Mouse (Mus musculus) embryonic fibroblast, embryonic 13.5 days (primary cell): ENCODE measurements at regions not wholly inside any gene's neighbourhood (a gene's known extent, or its start where the extent isn't known, plus 50 kb on each side); places are given as distances from the start of the nearest gene placed in this dataset.

ENCODE experiments used
- H3K27ac ChIP-seq: 2 replicates; pipeline ENCODE4 v1.5.1; 2012; ENCODE audit warnings: low read length, control low read depth, inconsistent platforms; ENCODE audit not compliant: insufficient read depth
- H3K4me1 ChIP-seq: 2 replicates; pipeline ENCODE4 v1.6.1; 2011; ENCODE audit warnings: low read length; ENCODE audit not compliant: control insufficient read depth, insufficient read depth
- H3K4me3 ChIP-seq: 2 replicates; pipeline ENCODE4 v1.5.1; 2011; ENCODE audit warnings: mild to moderate bottlenecking, control low read depth, low read length; ENCODE audit not compliant: insufficient read depth
- CTCF ChIP-seq: IDR thresholded peaks from 2 replicates; pipeline ENCODE4 v1.5.1; 2011; ENCODE audit warnings: mild to moderate bottlenecking, control low read depth, low read length, moderate library complexity, borderline replicate concordance; ENCODE audit not compliant: insufficient read depth
- POLR2A ChIP-seq: IDR thresholded peaks from 2 replicates; pipeline ENCODE4 v1.6.1; 2011; ENCODE audit warnings: low read depth, mild to moderate bottlenecking, control low read depth, low read length, moderate library complexity

GRCm38 (mm10) chr2:162796528-162796927 is 134.8 kb upstream of the Srsf6 start:
- H3K4me1 ChIP-seq: no peaks in the 10 kb centered on the region
- no peak overlapping the region for H3K27ac ChIP-seq
- TF ChIP-seq POLR2A: no peak
- TF ChIP-seq CTCF: no peak
- no peak overlapping the region for H3K4me3 ChIP-seq

DNA sequence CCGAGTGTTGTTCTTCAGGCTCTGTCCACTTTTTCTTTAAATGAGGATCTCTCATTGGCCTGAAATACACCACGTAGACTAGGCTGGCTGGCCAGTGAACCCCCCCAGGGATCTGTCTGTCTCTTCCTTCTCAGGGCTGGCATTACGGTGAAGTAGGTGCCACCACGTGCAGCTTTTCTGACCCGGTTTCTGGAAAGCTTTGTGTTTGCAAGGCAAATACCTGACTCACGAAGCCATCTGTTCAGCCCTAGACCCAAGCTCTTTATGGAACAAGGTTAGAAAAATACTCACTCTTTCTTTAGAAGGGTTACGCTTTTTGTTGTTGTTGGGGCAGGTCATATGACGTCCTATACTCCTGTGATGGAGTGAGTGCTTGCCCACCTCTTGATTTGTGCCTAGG is 133.3 kb upstream of the Ptprt start:
- H3K4me3 ChIP-seq: no peak overlapping the region
- no peak overlapping the region for H3K27ac ChIP-seq
- no peaks in the 10 kb centered on the region for H3K4me1 ChIP-seq
- no peak for TF ChIP-seq POLR2A
- no peak for TF ChIP-seq CTCF

DNA sequence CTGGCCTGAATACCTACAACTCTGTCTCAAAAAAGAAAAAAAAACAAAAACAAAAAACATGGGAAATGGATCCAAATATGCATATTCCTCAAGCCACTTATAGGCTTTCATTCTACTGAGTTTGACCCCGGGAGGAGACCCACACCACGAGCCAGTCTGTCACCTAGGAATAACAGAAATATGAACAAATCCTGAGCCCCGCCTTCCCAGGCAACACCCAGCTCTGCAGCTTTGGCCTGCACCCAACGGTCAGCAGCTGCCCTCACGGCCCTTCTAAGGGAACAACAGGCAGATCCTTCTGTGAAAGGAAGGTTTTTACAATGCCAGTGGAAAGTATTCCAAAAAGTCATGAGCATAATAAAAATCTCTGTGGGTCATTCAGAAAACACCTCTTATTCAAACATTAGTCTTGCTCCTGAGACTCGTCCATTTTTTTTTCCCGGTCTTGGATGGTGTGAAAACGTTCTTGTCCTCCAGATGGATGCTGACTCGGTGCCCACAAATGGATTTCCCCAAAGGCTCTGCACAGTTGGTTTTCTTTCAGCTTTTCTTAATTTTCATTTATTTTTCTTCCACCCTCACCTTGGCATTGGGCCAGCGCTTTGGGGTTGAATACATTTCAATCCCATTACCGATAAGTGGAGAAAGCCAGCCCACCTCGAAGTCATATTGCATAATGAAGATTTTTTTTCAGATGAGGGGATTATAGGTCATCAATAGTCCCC is 130.6 kb upstream of the Ptprt start:
- no peaks in the 10 kb centered on the region for H3K4me1 ChIP-seq
- no peak for TF ChIP-seq CTCF
- TF ChIP-seq POLR2A: no peak
- H3K4me3 ChIP-seq: no peak overlapping the region
- no peak overlapping the region for H3K27ac ChIP-seq

- no peak overlapping the region for H3K4me3 ChIP-seq
- no peak for TF ChIP-seq POLR2A
- no peak for TF ChIP-seq CTCF
- H3K27ac ChIP-seq: no peak overlapping the region
Observed at GRCm38 (mm10) chr2:162784176-162784813, 123.3 kb upstream of the Ptprt start.

DNA sequence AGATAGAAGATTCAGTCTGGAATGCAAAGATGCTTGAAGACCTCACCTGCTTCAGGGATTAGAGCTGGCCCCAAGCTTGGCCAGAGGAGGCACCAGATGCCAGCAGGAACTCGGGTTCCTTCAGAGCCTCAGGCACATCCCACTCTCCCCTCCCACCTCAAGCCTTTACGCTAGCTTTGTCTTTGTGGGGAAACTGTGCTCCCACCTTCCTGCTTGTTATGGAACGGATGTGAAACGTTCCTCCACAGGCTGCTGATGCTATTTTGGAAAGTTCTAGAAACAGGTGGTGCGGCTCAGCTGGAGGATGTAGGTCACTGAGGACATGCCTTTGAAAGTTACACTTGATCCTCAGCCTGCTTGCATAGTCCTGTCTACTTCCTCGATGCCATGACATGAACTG is 120.7 kb upstream of the Ptprt start:
- H3K27ac ChIP-seq: no peak overlapping the region
- TF ChIP-seq CTCF: no peak
- no peak for TF ChIP-seq POLR2A
- H3K4me3 ChIP-seq: no peak overlapping the region
- no peaks in the 10 kb centered on the region for H3K4me1 ChIP-seq

More at GRCm38 (mm10) chr2:162784176-162784813, 123.3 kb upstream of the Ptprt start:
- H3K4me1 ChIP-seq: no peaks in the 10 kb centered on the region

- Histone ChIP-seq H3K27ac (no peak overlapping the region), H3K4me3 (no peak overlapping the region), H3K4me1 (no peaks in the 10 kb centered on the region)
- TF ChIP-seq CTCF: no peak
- no peak for TF ChIP-seq POLR2A
Observed at GRCm38 (mm10) chr2:162776542-162776941, 115.6 kb upstream of the Ptprt start.

- no peak for TF ChIP-seq CTCF
- no peak for TF ChIP-seq POLR2A
- Histone ChIP-seq H3K27ac (no peak overlapping the region), H3K4me1 (no peaks in the 10 kb centered on the region), H3K4me3 (no peak overlapping the region)
Observed at GRCm38 (mm10) chr2:162772520-162772919, 111.6 kb upstream of the Ptprt start.

DNA sequence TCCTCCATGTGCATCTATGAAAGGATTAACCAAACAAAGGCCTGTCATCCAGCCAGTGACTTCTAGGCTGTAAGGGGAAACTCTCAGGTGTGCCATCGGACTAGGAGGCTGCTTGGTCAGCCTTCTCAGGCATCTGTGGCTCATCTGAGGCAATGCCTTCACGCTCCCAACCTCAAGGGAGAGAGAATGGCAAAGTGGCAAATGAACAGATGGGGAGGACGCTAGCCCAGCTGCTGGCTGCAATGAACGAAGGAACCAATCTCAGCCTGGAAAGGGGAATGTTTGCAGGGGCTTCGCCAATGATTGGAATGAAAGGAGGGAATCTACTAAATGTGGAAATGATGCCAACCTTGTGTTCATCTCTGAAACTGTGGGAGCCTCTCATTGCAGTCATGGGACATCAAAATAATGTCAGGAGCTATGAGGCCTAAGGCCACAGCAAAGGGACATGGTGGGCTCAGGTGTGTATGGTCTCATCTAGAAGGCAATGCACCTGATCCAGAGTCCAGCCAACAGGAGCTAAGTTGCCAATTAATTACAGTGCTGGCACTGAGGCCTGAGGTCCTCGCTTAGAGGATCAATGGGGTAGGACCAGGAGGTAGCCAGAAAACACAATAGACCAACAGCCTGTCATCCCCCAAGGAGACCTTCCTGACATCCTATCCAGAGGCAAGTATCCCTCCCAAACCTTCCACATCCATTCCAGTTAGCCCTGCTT is 108.9 kb upstream of the Ptprt start:
- Histone ChIP-seq H3K4me1 (no peaks in the 10 kb centered on the region), H3K4me3 (no peak overlapping the region), H3K27ac (no peak overlapping the region)
- no peak for TF ChIP-seq POLR2A
- TF ChIP-seq CTCF: no peak

DNA sequence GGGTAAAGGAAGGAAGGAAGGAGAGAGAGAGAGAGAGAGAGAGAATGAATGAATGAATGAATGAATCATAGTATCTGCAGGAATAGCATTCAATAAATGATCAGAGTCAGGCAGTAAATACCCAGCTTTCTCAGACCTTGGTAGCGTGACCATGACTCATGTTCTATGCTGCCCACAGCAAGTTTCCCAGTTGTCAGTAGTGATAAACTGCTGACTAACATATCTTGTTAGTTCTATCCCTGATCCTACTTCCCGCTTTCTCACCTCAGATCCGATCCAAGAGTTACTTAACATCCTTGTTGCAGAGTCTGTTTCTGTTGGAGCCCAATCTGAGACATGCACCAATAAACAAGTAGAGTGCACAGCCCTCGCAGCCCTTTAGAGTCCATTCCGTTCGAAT is 103.1 kb upstream of the Ptprt start:
- Histone ChIP-seq H3K27ac (no peak overlapping the region), H3K4me1 (no peaks in the 10 kb centered on the region), H3K4me3 (no peak overlapping the region)
- no peak for TF ChIP-seq CTCF
- no peak for TF ChIP-seq POLR2A

GRCm38 (mm10) chr2:162740523-162740922 is 79.6 kb upstream of the Ptprt start:
- no peak overlapping the region for H3K27ac ChIP-seq
- TF ChIP-seq POLR2A (no peak), CTCF (no peak)
- no peaks in the 10 kb centered on the region for H3K4me1 ChIP-seq
- H3K4me3 ChIP-seq: no peak overlapping the region
